Mouse (Mus musculus): ENCODE measurements around the gene Gm4553. TPM values are rescaled to one million over a fixed set of nuclear protein-coding genes. Genes with fewer than 3 reads are reported as not detected.
"Not testable (repeated sequence)": the region's sequence is repeated elsewhere in the genome, so short reads cannot be mapped to it uniquely, and the experiment has no call there.

The Gm4553 gene
- polyA plus RNA-seq, 1 experiment from 2014 or later, result not detected

DNA sequence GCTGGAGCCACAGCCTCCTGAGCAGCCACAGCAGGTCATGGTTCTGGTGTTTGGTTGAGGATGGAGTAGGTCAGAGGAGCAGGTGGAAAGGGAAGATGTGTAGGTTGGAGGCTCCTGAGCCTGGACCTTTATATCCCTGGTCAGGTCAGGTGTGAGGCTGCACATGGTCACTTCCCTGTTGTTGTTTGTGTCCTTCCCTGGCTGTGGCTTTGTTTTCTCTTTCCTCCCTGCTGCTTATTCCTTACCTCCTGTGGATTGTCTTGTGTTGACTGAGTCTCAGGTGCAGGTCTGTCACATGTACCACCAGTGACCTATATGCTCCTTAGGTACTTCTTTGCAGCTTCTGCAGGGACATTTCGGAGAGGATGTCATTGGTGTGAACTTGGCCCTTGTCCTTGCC lies 21.0 kb downstream of the Gm4553 start, which contains the start of gene Gm45337:
TSS of gene Gm45337 (minus strand) at position 101 of the 400 bp plus-strand sequence.
- Histone ChIP-seq H3K9me3 (replicated peaks; ENCODE audit: control insufficient read depth, low read length) (no peaks in the 10 kb centered on the region), H3K36me3 (ENCODE audit: control insufficient read depth, insufficient read depth, low read length) (no peaks in the 10 kb centered on the region), H3K4me3 (replicated peaks; ENCODE audit: low read length) (no peak within 1 kb of the TSS), H3K4me1 (ENCODE audit: control insufficient read depth, insufficient read depth, low read length) (no peaks in the 10 kb centered on the region), H3K27ac (ENCODE audit: low read length) (no peak within 1 kb of the TSS), H3K4me2 (ENCODE audit: low read depth, low read length) (no peak within 1 kb of the TSS), H3K9ac (ENCODE audit: low read length) (no peak within 1 kb of the TSS), H3K27me3 (ENCODE audit: control insufficient read depth, insufficient read depth, low read length) (no peaks in the 10 kb centered on the region)
- 69% methylated on average over 1 of the region's 1 CpGs for WGBS
- ATAC-seq (ENCODE audit: insufficient read depth, low FRiP score), result no peak

DNA sequence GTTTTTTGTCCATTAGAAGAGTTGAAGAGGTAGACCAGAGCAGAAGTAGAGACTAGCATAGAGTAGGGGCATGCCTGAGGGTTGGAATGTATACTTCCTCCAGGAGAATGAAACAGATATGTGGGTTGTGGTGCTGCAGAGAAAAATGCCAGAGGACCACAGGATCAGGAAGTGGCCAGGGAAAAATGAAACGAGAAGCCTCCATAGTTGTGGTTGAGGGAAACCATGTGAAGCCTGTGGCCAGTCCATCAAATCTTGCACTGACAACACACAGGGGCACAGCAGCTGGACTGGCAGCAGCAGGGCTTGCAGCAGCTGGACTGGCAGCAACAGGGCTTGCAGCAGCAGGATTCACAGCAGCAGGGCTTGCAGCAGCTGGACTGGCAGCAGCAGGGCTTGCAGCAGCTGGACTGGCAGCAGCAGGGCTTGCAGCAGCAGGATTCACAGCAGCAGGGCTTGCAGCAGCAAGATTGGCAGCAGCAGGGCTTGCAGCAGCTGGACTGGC lies 22.0 kb downstream of the Gm4553 start:
- WGBS, result 27% methylated on average over 1 of the region's 1 CpGs
- not testable (repeated sequence) for H3K4me1 ChIP-seq (ENCODE audit: control insufficient read depth, insufficient read depth, low read length); H3K4me2 ChIP-seq (ENCODE audit: low read depth, low read length); H3K9ac ChIP-seq (ENCODE audit: low read length); H3K36me3 ChIP-seq (ENCODE audit: control insufficient read depth, insufficient read depth, low read length); H3K4me3 ChIP-seq (replicated peaks; ENCODE audit: low read length); ATAC-seq (ENCODE audit: insufficient read depth, low FRiP score); H3K9me3 ChIP-seq (replicated peaks; ENCODE audit: control insufficient read depth, low read length); H3K27me3 ChIP-seq (ENCODE audit: control insufficient read depth, insufficient read depth, low read length); H3K27ac ChIP-seq (ENCODE audit: low read length)

DNA sequence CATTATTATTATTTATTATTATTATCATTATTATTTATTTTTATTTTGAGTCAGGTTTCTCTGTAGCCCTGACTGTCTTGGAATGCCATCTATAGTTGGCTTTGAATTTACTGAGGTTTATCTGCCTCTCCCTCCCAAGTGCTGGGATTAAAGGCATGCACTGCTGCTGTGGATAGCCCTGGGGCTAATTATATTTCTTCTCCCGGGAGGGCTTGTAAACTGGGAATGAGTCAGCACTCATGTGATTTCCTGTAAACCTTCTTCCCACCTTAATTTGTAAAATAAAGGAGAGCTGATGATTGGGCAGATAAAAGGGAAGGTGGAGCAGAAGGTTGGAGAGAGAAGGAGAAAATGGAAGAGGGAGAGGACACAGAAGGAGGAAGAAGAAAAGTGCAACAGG lies 24.8 kb downstream of the Gm4553 start:
- ATAC-seq (ENCODE audit: insufficient read depth, low FRiP score), result no peak
- H3K4me1 ChIP-seq (ENCODE audit: control insufficient read depth, insufficient read depth, low read length), result no peaks in the 10 kb centered on the region
- H3K4me2 ChIP-seq (ENCODE audit: low read depth, low read length), result no peak overlapping the region
- no peaks in the 10 kb centered on the region for H3K9me3 ChIP-seq (replicated peaks; ENCODE audit: control insufficient read depth, low read length)
- no peaks in the 10 kb centered on the region for H3K36me3 ChIP-seq (ENCODE audit: control insufficient read depth, insufficient read depth, low read length)
- H3K9ac ChIP-seq (ENCODE audit: low read length), result no peak overlapping the region
- H3K27ac ChIP-seq (ENCODE audit: low read length), result no peak overlapping the region
- 24% methylated on average over 1 of the region's 1 CpGs for WGBS
- H3K4me3 ChIP-seq (replicated peaks; ENCODE audit: low read length), result no peak overlapping the region
- no peaks in the 10 kb centered on the region for H3K27me3 ChIP-seq (ENCODE audit: control insufficient read depth, insufficient read depth, low read length)

DNA sequence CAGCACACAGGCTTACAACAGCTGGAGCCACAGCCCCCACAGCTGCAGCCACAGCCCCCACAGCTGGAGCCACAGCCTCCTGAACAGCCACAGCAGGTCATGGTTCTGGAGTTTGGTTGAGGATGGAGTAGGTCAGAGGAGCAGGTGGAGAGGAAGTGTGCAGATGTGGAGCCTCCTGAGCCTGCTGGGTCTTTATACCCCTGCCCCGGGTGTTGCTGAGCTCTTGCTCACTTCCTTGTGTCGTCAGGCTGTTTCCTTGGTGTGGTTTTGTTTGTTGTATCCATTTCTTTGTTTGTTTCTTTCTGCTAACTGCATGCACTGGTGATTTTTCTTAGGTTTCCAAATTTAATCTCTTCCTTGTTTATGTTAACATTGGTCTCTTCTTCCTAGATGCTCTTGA lies 29.6 kb downstream of the Gm4553 start, which contains the start of gene Gm39115:
TSS of gene Gm39115 (minus strand) at position 101 of the 400 bp plus-strand sequence.
- not testable (repeated sequence) for H3K4me2 ChIP-seq (ENCODE audit: low read depth, low read length); H3K9me3 ChIP-seq (replicated peaks; ENCODE audit: control insufficient read depth, low read length); H3K27ac ChIP-seq (ENCODE audit: low read length); H3K36me3 ChIP-seq (ENCODE audit: control insufficient read depth, insufficient read depth, low read length); H3K27me3 ChIP-seq (ENCODE audit: control insufficient read depth, insufficient read depth, low read length); H3K9ac ChIP-seq (ENCODE audit: low read length); ATAC-seq (ENCODE audit: insufficient read depth, low FRiP score); H3K4me1 ChIP-seq (ENCODE audit: control insufficient read depth, insufficient read depth, low read length); H3K4me3 ChIP-seq (replicated peaks; ENCODE audit: low read length)
- WGBS, result 24% methylated on average over 2 of the region's 2 CpGs

DNA sequence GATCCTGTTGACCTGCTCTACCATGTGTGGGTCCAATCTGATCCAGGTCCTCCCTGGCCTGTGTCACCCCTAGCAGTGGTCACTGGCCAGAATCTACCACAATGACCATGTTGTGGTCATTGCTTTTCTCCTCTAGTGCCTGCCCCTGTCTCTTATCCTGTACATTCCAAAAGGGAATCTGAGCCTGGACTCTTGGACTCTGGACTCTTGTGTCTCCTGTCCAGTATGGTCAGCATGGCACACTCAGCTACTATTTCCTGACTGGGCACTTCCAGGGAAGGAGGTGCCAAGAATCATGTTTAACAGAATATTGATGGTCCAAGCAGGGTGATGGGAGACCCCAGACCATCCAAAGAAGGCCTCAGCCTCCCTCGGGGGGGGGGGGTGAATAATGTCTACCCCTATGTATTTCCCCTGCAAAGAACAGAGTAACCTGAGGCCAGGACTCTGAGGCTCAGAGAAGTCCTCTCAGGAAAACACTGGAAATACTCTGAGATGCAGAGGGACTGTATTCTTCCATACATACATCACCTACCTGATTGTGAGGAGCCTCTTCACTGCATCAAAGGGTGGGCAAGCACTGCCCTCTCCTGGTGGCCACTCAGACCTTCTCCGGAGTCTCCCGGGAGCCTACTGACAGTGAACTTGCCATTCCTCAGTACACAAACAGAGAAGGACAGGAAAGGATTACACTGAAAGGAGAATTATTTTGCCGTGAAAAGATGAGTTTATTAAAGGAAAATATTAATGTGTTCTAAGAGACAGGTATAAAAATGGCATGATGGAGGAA lies 31.1 kb downstream of the Gm4553 start:
- no peak for ATAC-seq (ENCODE audit: insufficient read depth, low FRiP score)
- Histone ChIP-seq H3K4me1 (ENCODE audit: control insufficient read depth, insufficient read depth, low read length) (no peaks in the 10 kb centered on the region), H3K9ac (ENCODE audit: low read length) (no peak overlapping the region), H3K27me3 (ENCODE audit: control insufficient read depth, insufficient read depth, low read length) (no peaks in the 10 kb centered on the region), H3K36me3 (ENCODE audit: control insufficient read depth, insufficient read depth, low read length) (no peaks in the 10 kb centered on the region), H3K27ac (ENCODE audit: low read length) (no peak overlapping the region), H3K4me3 (replicated peaks; ENCODE audit: low read length) (no peak overlapping the region), H3K9me3 (replicated peaks; ENCODE audit: control insufficient read depth, low read length) (no peaks in the 10 kb centered on the region), H3K4me2 (ENCODE audit: low read depth, low read length) (no peak overlapping the region)
- 44% methylated on average over 4 of the region's 4 CpGs for WGBS

DNA sequence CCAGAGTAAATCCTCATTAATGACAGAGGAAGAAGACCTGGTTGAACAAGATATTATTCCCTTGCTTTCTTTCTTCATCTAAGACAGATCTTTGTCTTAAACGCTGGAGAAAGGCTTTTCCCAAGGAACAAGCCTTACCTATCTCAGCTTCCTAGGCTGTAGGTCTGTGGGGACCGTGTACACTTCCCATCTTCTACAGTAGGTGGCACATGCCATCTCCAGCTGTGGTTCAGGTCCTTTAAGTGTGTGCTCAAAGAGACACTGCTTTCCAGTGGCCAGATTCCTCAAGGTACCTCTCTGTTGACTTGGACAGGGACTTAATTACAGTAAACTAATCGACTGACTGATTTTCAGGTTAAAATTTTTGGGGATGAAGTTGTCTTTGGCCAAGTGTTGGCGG lies 36.7 kb downstream of the Gm4553 start:
- no peak for ATAC-seq (ENCODE audit: insufficient read depth, low FRiP score)
- 59% methylated on average over 4 of the region's 4 CpGs for WGBS
- Histone ChIP-seq H3K27ac (ENCODE audit: low read length) (no peak overlapping the region), H3K9me3 (replicated peaks; ENCODE audit: control insufficient read depth, low read length) (no peaks in the 10 kb centered on the region), H3K4me2 (ENCODE audit: low read depth, low read length) (no peak overlapping the region), H3K27me3 (ENCODE audit: control insufficient read depth, insufficient read depth, low read length) (no peaks in the 10 kb centered on the region), H3K4me3 (replicated peaks; ENCODE audit: low read length) (no peak overlapping the region), H3K36me3 (ENCODE audit: control insufficient read depth, insufficient read depth, low read length) (no peaks in the 10 kb centered on the region), H3K4me1 (ENCODE audit: control insufficient read depth, insufficient read depth, low read length) (no peaks in the 10 kb centered on the region), H3K9ac (ENCODE audit: low read length) (no peak overlapping the region)

GRCm38 (mm10) chr7:142120629-142121028 lies 44.9 kb downstream of the Gm4553 start, which contains the start of gene Gm45618:
Gene Gm45618, minus strand, starts transcription at chr7:142120729.
- H3K9me3 ChIP-seq (replicated peaks; ENCODE audit: control insufficient read depth, low read length); H3K9ac ChIP-seq (ENCODE audit: low read length); H3K4me1 ChIP-seq (ENCODE audit: control insufficient read depth, insufficient read depth, low read length); H3K27ac ChIP-seq (ENCODE audit: low read length); H3K4me3 ChIP-seq (replicated peaks; ENCODE audit: low read length); H3K27me3 ChIP-seq (ENCODE audit: control insufficient read depth, insufficient read depth, low read length); H3K36me3 ChIP-seq (ENCODE audit: control insufficient read depth, insufficient read depth, low read length); H3K4me2 ChIP-seq (ENCODE audit: low read depth, low read length); ATAC-seq (ENCODE audit: insufficient read depth, low FRiP score): not testable (repeated sequence)
- 67% methylated on average over 1 of the region's 1 CpGs for WGBS

DNA sequence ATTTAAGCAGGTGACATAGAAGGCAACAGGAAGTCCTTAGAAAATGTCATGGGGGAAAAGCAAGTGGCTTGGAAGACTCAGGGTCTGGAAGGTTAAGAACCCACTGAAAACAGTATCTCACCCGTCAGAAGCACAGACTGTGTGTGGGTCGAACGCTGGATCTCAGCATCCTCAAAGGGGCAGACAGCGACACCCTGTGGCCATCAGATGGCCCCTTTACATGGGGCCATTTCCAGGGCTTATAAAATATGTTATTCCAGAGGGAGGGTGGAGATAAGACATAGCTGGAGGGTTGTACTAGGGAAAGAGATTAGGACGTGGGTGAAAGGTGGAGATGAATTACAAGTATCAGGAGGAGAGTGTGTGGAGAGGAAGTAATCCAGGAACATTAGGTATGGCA lies 45.9 kb downstream of the Gm4553 start:
- no peak for ATAC-seq (ENCODE audit: insufficient read depth, low FRiP score)
- 15% methylated on average over 5 of the region's 5 CpGs for WGBS

More for the DNA sequence above, 45.9 kb downstream of the Gm4553 start:
- H3K4me3 ChIP-seq (replicated peaks; ENCODE audit: low read length), result no peak overlapping the region
- H3K9me3 ChIP-seq (replicated peaks; ENCODE audit: control insufficient read depth, low read length), result no peaks in the 10 kb centered on the region
- H3K4me1 ChIP-seq (ENCODE audit: control insufficient read depth, insufficient read depth, low read length), result no peaks in the 10 kb centered on the region
- H3K36me3 ChIP-seq (ENCODE audit: control insufficient read depth, insufficient read depth, low read length), result no peaks in the 10 kb centered on the region
- no peak overlapping the region for H3K4me2 ChIP-seq (ENCODE audit: low read depth, low read length)
- H3K27ac ChIP-seq (ENCODE audit: low read length), result no peak overlapping the region
- H3K27me3 ChIP-seq (ENCODE audit: control insufficient read depth, insufficient read depth, low read length), result no peaks in the 10 kb centered on the region
- no peak overlapping the region for H3K9ac ChIP-seq (ENCODE audit: low read length)

Data from stomach, embryonic 16.5 days (tissue).